Mouse (Mus musculus) heart, postnatal 10 days (tissue): ENCODE data around the gene Surf6. TPM values are rescaled to one million over a fixed set of nuclear protein-coding genes. Genes with fewer than 3 reads are reported as not detected.

ENCODE experiments used
- DNase-seq, 2 experiments: peaks; one replicate each; pipeline ENCODE4 v3.0.0; 2021
- intact Hi-C: fragments of 180-260 bp; cut with DNase I; formaldehyde crosslinking; loops from one replicate; pipeline ENCODE4 v1.15.1; 2025
- total RNA-seq, 2 experiments: library from RNA; stranded (reverse); gene quantifications; 2 replicates each; pipeline ENCODE4 v1.2.3; 2021

The Surf6 gene
- total RNA-seq, 2 experiments from 2014 or later: 14.7 to 16.8 TPM

GRCm38 (mm10) chr2:26864879-26865278, 37.8 kb downstream of the Surf6 start, which contains the start of gene Abo:
Abo (minus strand) TSS chr2:26864979.
- intact Hi-C loops: no loop called here
- DNase-seq: no peak

DNA sequence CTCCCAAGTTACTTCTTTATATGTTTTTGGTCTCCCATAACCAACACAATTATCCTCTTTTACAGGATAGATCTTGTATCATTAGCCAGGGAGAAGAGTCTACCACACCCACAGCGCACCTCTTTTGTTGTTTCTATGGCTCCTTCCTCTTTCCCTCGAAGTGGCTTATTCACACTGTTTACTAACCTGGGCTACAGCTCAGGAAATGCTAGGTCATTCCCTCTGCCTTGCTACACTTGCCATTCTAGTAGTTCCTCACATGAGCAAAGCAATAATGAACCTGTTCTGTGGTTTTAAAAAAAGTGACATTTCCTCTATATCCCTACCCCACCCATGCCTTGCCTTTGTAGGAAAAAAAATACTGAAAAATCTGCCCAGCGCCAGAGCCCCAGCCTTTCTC, 39.8 kb downstream of the Surf6 start:
- intact Hi-C loops: no loop called here
- no peak for DNase-seq

- intact Hi-C loops: loop anchor here (1.0 to 5.0 kb wide), 2 partner anchors 191 to 390 kb away; no protein-coding TSS in a partner anchor
- DNase-seq: peak; percentile 18 to 48
Observed at GRCm38 (mm10) chr2:26847706-26848105, 55.0 kb downstream of the Surf6 start.

Other genes with a start within 250 kb of the Surf6 start
- not detected for gene Lcn4, start 231.6 kb downstream of the Surf6 start, total RNA-seq
- not detected for gene Abo, start 37.9 kb downstream of the Surf6 start, total RNA-seq
- gene Med22, start 7.8 kb upstream of the Surf6 start, total RNA-seq: 10 to 100 TPM; 29.3 to 37.7 TPM
- gene Rpl7a, start 7.9 kb upstream of the Surf6 start, total RNA-seq: 100 to 1,000 TPM; 364 to 371 TPM
- gene Surf2, start 13.5 kb upstream of the Surf6 start, total RNA-seq: 10 to 100 TPM; 15.9 TPM
- 10 to 100 TPM; 48.0 to 54.1 TPM for gene Surf1, start 13.7 kb upstream of the Surf6 start, total RNA-seq
- gene Surf4, start 31.0 kb upstream of the Surf6 start, total RNA-seq: 100 to 1,000 TPM; 103 TPM
- gene Stkld1, start 31.2 kb upstream of the Surf6 start, total RNA-seq: under 1 TPM in 1 of 2 experiments, not detected in 1; 0.31 TPM
- 10 to 100 TPM; 13.3 to 14.4 TPM for gene Rexo4, start 61.5 kb upstream of the Surf6 start, total RNA-seq
- gene Adamts13, start 70.5 kb upstream of the Surf6 start, total RNA-seq: not detected
- gene Cacfd1, start 107.0 kb upstream of the Surf6 start, total RNA-seq: 10 to 100 TPM; 29.0 to 36.7 TPM
- under 1 TPM in 1 of 2 experiments, not detected in 1; 0.14 TPM for gene Slc2a6, start 125.1 kb upstream of the Surf6 start, total RNA-seq
- under 1 TPM in 1 of 2 experiments, not detected in 1; 0.22 TPM for gene Mymk, start 169.3 kb upstream of the Surf6 start, total RNA-seq
- 10 to 100 TPM in 1 of 2 experiments, 1 to 10 TPM in 1; 8.7 to 19.4 TPM for gene Adamtsl2, start 176.5 kb upstream of the Surf6 start, total RNA-seq
- gene Fam163b, start 239.6 kb upstream of the Surf6 start, total RNA-seq: under 1 TPM; 0.37 to 0.38 TPM